Mouse (Mus musculus): ENCODE data around the gene Tmem203. TPM values are rescaled to one million over a fixed set of nuclear protein-coding genes. Genes with fewer than 3 reads are reported as not detected.
A peak's percentile ranks its signal among the peaks of the same experiment; 100 is the strongest.

Gene Tmem203
- polyA plus RNA-seq, 1 experiment from 2014 or later, result 16.3 TPM

DNA sequence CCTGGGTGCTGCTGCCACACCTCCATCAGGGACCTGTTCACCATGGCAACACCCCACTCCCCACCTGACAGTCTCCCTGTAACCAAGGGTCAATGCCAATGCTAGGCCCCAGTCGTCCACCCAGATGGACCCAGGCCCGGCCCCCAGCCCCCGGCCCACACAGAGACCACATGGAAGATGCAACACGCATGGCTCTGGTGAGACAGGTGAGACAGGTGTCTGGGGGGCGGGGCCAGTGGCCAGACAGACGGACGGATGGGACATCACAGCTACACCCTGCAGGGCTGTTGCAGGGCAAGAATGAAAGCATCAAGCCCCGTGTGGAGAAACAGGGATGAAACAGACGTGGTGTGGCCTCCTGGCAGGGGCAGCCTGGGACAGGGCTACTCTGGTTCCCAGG lies 38.5 kb downstream of the Tmem203 start:
- Histone ChIP-seq H3K4me2 (ENCODE audit: low read length) (no peak overlapping the region), H3K36me3 (ENCODE audit: control insufficient read depth, insufficient read depth, low read length) (no peaks in the 10 kb centered on the region), H3K27ac (replicated peaks in 1 of 2; ENCODE audit: control insufficient read depth in 1 of 2, insufficient read depth in 1 of 2, low read depth in 2 of 2, low read length in 2 of 2) (no peak overlapping the region), H3K4me3 (ENCODE audit: control insufficient read depth in 1 of 2, insufficient read depth in 1 of 2, low read depth in 1 of 2, low read length in 2 of 2) (no peak overlapping the region), H3K9me3 (ENCODE audit: control insufficient read depth, low read length) (no peaks in the 10 kb centered on the region), H3K27me3 (ENCODE audit: control insufficient read depth, insufficient read depth, low read length) (peaks cover 88% of the 10 kb centered on the region), H3K9ac (ENCODE audit: low read length) (no peak overlapping the region), H3K4me1 (ENCODE audit: control insufficient read depth in 2 of 2, insufficient read depth in 2 of 2, low read length in 2 of 2) (peaks cover 0 to 16% of the 10 kb centered on the region in 2 experiments; a peak in 3 of 4 replicates)
- ATAC-seq (ENCODE audit: insufficient number of reproducible peaks, insufficient read depth, low FRiP score, low read depth), result no peak
- WGBS, result 66% methylated on average over 9 of the region's 9 CpGs

DNA sequence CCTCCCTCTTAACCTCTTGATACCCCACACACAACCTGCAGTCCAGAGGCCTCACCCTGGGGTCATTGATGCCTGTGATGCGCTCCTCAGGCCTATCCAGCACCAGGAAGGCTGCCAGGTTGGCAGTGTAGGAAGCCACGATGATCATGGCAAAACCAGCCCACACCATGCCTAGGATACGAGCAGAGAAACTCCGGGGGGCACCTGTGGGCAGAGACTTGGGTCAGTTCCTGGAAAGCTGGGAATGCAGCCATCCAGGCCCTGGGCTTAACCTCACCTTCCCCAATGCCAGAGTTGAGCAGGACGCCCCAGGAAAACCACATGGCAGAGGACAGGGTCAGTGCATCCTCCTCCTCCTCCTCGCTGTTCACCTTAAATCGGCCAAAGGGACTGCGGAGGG lies 41.9 kb downstream of the Tmem203 start:
- no peak overlapping the region for H3K9ac ChIP-seq (ENCODE audit: low read length)
- H3K36me3 ChIP-seq (ENCODE audit: control insufficient read depth, insufficient read depth, low read length), result no peaks in the 10 kb centered on the region
- WGBS, result 67% methylated on average over 8 of the region's 8 CpGs
- peaks cover 54% of the 10 kb centered on the region for H3K27me3 ChIP-seq (ENCODE audit: control insufficient read depth, insufficient read depth, low read length)
- no peaks in the 10 kb centered on the region for H3K9me3 ChIP-seq (ENCODE audit: control insufficient read depth, low read length)
- H3K27ac ChIP-seq (replicated peaks in 1 of 2; ENCODE audit: control insufficient read depth in 1 of 2, insufficient read depth in 1 of 2, low read depth in 2 of 2, low read length in 2 of 2), result no peak overlapping the region
- peaks cover 0 to 6% of the 10 kb centered on the region in 2 experiments; a peak in 3 of 4 replicates for H3K4me1 ChIP-seq (ENCODE audit: control insufficient read depth in 2 of 2, insufficient read depth in 2 of 2, low read length in 2 of 2)
- no peak overlapping the region for H3K4me2 ChIP-seq (ENCODE audit: low read length)
- no peak for ATAC-seq (ENCODE audit: insufficient number of reproducible peaks, insufficient read depth, low FRiP score, low read depth)
- H3K4me3 ChIP-seq (ENCODE audit: control insufficient read depth in 1 of 2, insufficient read depth in 1 of 2, low read depth in 1 of 2, low read length in 2 of 2), result no peak overlapping the region

DNA sequence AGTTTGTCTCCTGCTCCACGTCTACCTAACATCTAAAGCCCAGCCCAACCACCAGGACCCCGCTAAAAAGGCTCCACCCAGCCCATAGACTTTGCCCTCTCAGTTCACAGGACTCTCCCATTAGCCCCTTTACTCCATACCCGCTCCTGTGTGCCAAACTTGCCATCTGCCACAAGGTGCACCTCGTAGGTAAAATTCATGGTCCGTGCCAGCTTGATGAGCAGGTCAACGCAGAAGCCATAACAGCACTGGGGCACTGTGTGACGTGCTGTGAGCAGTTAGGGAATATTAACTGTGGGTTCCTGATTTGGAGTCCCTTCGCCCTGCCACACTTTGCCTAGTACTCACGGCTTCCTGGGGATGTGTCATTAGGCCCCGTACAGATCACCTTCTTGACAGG lies 42.8 kb downstream of the Tmem203 start:
- ATAC-seq (ENCODE audit: insufficient number of reproducible peaks, insufficient read depth, low FRiP score, low read depth), result no peak
- no peaks in the 10 kb centered on the region for H3K9me3 ChIP-seq (ENCODE audit: control insufficient read depth, low read length)
- WGBS, result 72% methylated on average over 10 of the region's 10 CpGs
- no peaks in the 10 kb centered on the region for H3K36me3 ChIP-seq (ENCODE audit: control insufficient read depth, insufficient read depth, low read length)
- H3K27ac ChIP-seq (replicated peaks in 1 of 2; ENCODE audit: control insufficient read depth in 1 of 2, insufficient read depth in 1 of 2, low read depth in 2 of 2, low read length in 2 of 2), result no peak overlapping the region
- H3K9ac ChIP-seq (ENCODE audit: low read length), result no peak overlapping the region
- H3K4me3 ChIP-seq (ENCODE audit: control insufficient read depth in 1 of 2, insufficient read depth in 1 of 2, low read depth in 1 of 2, low read length in 2 of 2), result no peak overlapping the region
- no peaks in the 10 kb centered on the region for H3K4me1 ChIP-seq (ENCODE audit: control insufficient read depth in 2 of 2, insufficient read depth in 2 of 2, low read length in 2 of 2)
- H3K4me2 ChIP-seq (ENCODE audit: low read length), result no peak overlapping the region
- H3K27me3 ChIP-seq (ENCODE audit: control insufficient read depth, insufficient read depth, low read length), result peaks cover 49% of the 10 kb centered on the region

DNA sequence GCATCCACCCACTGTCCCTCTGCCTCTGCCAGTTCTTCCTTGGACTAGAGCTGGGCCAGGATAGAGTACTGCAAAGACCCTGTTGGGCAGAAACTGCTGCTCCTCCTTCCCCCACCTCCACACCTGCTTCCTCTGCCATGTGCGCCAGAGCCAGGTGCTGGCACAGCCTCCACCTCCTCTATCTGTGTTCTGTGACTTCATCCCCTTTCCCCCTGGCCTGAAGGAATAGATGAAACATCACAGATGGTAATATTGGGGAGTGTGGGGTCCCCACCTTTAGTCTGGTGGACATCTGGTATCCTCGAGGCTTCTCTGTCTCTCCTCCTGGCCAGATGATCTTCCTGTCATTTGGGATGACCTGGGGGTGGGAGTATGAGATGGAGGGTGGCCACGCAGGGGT lies 48.2 kb downstream of the Tmem203 start:
- 59% methylated on average over 3 of the region's 3 CpGs for WGBS
- Histone ChIP-seq H3K4me2 (ENCODE audit: low read length) (no peak overlapping the region), H3K27ac (replicated peaks in 1 of 2; ENCODE audit: control insufficient read depth in 1 of 2, insufficient read depth in 1 of 2, low read depth in 2 of 2, low read length in 2 of 2) (no peak overlapping the region), H3K4me3 (ENCODE audit: control insufficient read depth in 1 of 2, insufficient read depth in 1 of 2, low read depth in 1 of 2, low read length in 2 of 2) (no peak overlapping the region), H3K4me1 (ENCODE audit: control insufficient read depth in 2 of 2, insufficient read depth in 2 of 2, low read length in 2 of 2) (peaks cover 4 to 5% of the 10 kb centered on the region in 2 experiments; a peak in 1 of 4 replicates), H3K27me3 (ENCODE audit: control insufficient read depth, insufficient read depth, low read length) (peaks cover 58% of the 10 kb centered on the region), H3K36me3 (ENCODE audit: control insufficient read depth, insufficient read depth, low read length) (no peaks in the 10 kb centered on the region), H3K9ac (ENCODE audit: low read length) (no peak overlapping the region), H3K9me3 (ENCODE audit: control insufficient read depth, low read length) (no peaks in the 10 kb centered on the region)
- ATAC-seq (ENCODE audit: insufficient number of reproducible peaks, insufficient read depth, low FRiP score, low read depth), result no peak

DNA sequence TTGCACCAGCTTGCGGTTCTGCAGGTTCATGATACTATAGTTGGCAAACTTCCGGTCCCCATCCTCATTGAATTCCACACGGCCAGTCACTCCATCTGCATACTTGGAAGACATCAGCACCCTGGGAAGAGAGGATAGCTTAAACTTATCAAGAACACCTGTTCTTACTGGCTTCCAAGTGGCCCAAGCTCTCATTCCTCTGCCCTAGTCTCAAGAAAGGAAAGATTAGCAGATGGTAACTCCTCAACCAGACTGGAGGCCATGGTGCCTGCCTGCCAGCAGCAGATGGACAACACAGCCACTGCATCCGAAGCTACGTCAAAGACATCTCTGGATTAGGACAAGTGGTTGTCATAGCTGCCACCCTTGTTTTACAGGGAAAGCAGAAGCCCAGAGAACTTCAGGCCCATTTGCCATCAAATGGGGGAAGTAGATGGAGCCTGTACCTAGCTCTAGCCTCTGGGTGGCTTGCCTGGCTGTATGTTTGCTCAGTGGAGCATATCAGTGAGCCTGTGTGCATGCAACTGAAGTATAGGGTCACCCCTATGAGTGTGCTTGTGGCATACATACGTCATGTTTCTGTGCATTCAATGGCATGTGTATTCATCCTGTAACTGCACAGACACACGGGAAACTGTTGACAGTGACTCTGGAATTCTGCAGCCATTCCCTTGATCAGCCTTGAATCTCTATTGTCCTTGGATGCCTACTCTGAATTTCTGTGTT lies 48.9 kb downstream of the Tmem203 start:
- H3K9me3 ChIP-seq (ENCODE audit: control insufficient read depth, low read length), result no peaks in the 10 kb centered on the region
- no peak overlapping the region for H3K4me2 ChIP-seq (ENCODE audit: low read length)
- H3K9ac ChIP-seq (ENCODE audit: low read length), result no peak overlapping the region
- no peak overlapping the region for H3K4me3 ChIP-seq (ENCODE audit: control insufficient read depth in 1 of 2, insufficient read depth in 1 of 2, low read depth in 1 of 2, low read length in 2 of 2)
- WGBS, result 69% methylated on average over 7 of the region's 7 CpGs
- H3K36me3 ChIP-seq (ENCODE audit: control insufficient read depth, insufficient read depth, low read length), result no peaks in the 10 kb centered on the region
- no peak for ATAC-seq (ENCODE audit: insufficient number of reproducible peaks, insufficient read depth, low FRiP score, low read depth)
- peaks cover 4 to 5% of the 10 kb centered on the region in 2 experiments; a peak in 1 of 4 replicates for H3K4me1 ChIP-seq (ENCODE audit: control insufficient read depth in 2 of 2, insufficient read depth in 2 of 2, low read length in 2 of 2)
- H3K27ac ChIP-seq (replicated peaks in 1 of 2; ENCODE audit: control insufficient read depth in 1 of 2, insufficient read depth in 1 of 2, low read depth in 2 of 2, low read length in 2 of 2), result no peak overlapping the region
- H3K27me3 ChIP-seq (ENCODE audit: control insufficient read depth, insufficient read depth, low read length), result peaks cover 65% of the 10 kb centered on the region

DNA sequence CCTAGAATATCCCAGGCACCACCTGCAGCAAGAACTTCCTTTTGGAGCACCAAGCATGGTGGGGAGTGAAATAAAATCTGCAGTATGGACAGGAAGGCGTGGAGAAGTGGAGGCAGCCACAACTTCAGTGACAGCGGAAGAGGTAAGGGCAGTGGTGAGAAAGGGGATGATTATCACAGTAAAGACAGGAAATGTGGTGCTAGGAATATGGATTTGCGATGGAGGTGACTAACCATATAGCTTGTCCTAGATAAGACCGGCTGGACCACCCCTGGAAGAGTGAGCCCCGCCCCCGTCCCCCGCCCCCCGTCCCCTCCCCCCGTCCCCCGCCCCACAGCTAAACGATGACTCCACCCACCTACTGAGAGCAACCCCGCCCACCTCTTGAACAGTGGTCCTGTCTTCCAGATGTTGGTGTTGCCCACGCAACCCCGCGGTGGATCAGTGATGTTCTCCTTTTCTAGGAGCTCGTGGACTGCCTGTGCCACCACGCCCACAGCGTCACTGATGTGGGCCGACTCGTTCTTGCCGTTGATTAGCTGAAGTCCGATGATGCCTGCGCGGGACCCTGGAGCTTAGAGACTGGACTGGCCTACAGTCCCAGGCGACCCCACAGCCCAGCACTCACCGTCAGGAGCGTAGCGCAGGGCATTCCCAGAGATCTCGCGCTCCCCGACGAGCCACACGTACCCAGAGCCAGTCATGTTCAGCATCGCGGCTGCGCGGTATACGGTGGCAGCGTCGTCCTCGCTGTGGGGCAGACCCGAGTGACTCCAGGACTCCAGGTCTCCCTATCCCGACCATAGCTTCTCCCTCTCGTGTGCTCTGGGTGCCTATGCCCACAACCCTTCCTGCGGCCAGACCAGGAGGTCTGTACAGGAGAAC lies 49.7 kb downstream of the Tmem203 start:
- Histone ChIP-seq H3K9me3 (ENCODE audit: control insufficient read depth, low read length) (no peaks in the 10 kb centered on the region), H3K4me1 (ENCODE audit: control insufficient read depth in 2 of 2, insufficient read depth in 2 of 2, low read length in 2 of 2) (peaks cover 4 to 5% of the 10 kb centered on the region in 2 experiments; a peak in 1 of 4 replicates), H3K4me2 (ENCODE audit: low read length) (peak overlapping the region; percentile 73), H3K9ac (ENCODE audit: low read length) (peak overlapping the region; percentile 25; the same call in 1 of the 2 replicates), H3K36me3 (ENCODE audit: control insufficient read depth, insufficient read depth, low read length) (no peaks in the 10 kb centered on the region), H3K27ac (replicated peaks in 1 of 2; ENCODE audit: control insufficient read depth in 1 of 2, insufficient read depth in 1 of 2, low read depth in 2 of 2, low read length in 2 of 2) (no peak overlapping the region), H3K27me3 (ENCODE audit: control insufficient read depth, insufficient read depth, low read length) (peaks cover 72% of the 10 kb centered on the region), H3K4me3 (ENCODE audit: control insufficient read depth in 1 of 2, insufficient read depth in 1 of 2, low read depth in 1 of 2, low read length in 2 of 2) (peak overlapping the region; percentile 31 to 44)
- 3% methylated on average over 41 of the region's 45 CpGs for WGBS
- ATAC-seq (ENCODE audit: insufficient number of reproducible peaks, insufficient read depth, low FRiP score, low read depth), result 0 out of 2 replicates have a peak, but pooled peaks have one; percentile 26

All from heart, embryonic 14.5 days (tissue).